Mouse (Mus musculus) hindbrain, embryonic 10.5 days (tissue): Measurements from ENCODE around the gene Crygd. TPM values are rescaled to one million over a fixed set of nuclear protein-coding genes. Genes with fewer than 3 reads are reported as not detected.
"Not testable (repeated sequence)": the region's sequence is repeated elsewhere in the genome, so short reads cannot be mapped to it uniquely, and the experiment has no call there.

Experiments used
- DNase-seq: peaks from one replicate; pipeline ENCODE4 v3.0.0-alpha.2; 2017; ENCODE audit warnings: low spot score
- H3K27ac ChIP-seq: fragments of 300-500 bp; sonication (generic); 2 replicates; pipeline ENCODE4 v1.5.1; 2016; ENCODE audit warnings: mild to moderate bottlenecking, moderate library complexity
- H3K27me3 ChIP-seq: fragments of 300-500 bp; sonication (generic); 2 replicates; pipeline ENCODE4 v1.6.1; 2016; ENCODE audit warnings: mild to moderate bottlenecking; ENCODE audit not compliant: poor library complexity, insufficient read depth, severe bottlenecking
- H3K36me3 ChIP-seq: fragments of 300-500 bp; sonication (generic); 2 replicates; pipeline ENCODE4 v1.6.1; 2016; ENCODE audit warnings: mild to moderate bottlenecking, moderate library complexity
- H3K4me1 ChIP-seq: fragments of 300-500 bp; sonication (generic); replicated peaks from 2 replicates; pipeline ENCODE4 v1.6.1; 2016; ENCODE audit warnings: mild to moderate bottlenecking
- H3K4me3 ChIP-seq: fragments of 300-500 bp; sonication (generic); 2 replicates; pipeline ENCODE4 v1.5.1; 2016; ENCODE audit warnings: mild to moderate bottlenecking, moderate library complexity
- H3K9me3 ChIP-seq: fragments of 300-500 bp; sonication (generic); 2 replicates; pipeline ENCODE4 v1.6.1; 2016; ENCODE audit warnings: mild to moderate bottlenecking, moderate library complexity
- WGBS: fragments of 180-500 bp; shearing (Covaris S2); methylation state at CpG from one replicate; pipeline ENCODE4 v1.1.7; 2016; 5-methylcytosine and 5-hydroxymethylcytosine counted together
- polyA plus RNA-seq: library from polyadenylated mRNA; unstranded; fragments of >200 nt; fragmentation: Nextera tagmentation; extraction: Ambion mirVana; gene quantifications from 2 replicates; pipeline ENCODE4 v1.2.1, GENCODE M21; 2016

Gene Crygd
- polyA plus RNA-seq, 1 experiment from 2014 or later, result not detected

DNA sequence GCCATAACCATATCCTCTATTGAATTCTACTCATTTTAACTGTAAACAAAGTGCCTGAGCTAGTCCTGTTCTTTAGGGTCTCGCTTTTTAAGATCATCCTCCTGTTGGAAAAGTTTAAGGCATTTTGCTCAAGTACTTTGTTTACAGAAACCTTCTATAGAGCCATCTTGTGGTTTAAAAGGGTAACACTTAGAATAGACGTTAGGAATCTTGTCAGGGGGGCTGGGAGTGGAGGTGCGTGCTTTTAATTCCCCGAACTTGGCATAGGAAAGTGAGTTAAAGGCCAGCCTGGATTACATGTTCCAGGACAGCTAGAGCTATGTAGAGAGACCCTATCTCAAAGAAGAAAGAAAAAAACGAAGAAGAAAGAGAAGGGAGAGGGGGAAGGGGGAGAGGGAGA, 12.4 kb upstream of the Crygd start:
- no peaks in the 10 kb centered on the region for H3K27me3 ChIP-seq
- DNase-seq, result no peak
- WGBS, result 27% methylated on average over 5 of the region's 5 CpGs
- H3K4me1 ChIP-seq, result no peaks in the 10 kb centered on the region; the same call in 1 of the 2 replicates
- H3K36me3 ChIP-seq, result no peaks in the 10 kb centered on the region
- no peak overlapping the region for H3K4me3 ChIP-seq
- no peak overlapping the region for H3K27ac ChIP-seq
- no peaks in the 10 kb centered on the region for H3K9me3 ChIP-seq

DNA sequence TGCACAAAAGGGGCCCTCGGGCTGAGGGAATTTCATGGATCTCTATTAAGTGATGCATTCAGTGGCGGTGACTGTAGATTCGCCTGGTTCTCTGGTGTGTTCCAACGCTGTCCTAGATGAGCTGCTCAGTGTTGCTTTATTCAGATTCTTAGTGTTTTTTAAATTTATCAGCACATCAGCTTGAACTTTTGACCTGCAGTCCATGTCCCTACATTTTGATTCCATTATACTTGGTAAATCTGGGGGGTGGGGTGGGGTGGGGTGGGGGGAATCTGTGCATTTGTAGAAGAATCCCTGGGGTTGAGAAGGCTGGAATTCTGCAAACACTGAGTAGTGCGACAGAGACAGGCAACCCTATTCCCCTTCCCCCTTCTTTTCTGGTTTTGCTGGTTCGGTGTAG, 10.3 kb upstream of the Crygd start, which contains the start of gene Crygc:
Gene Crygc, minus strand, starts transcription at position 101 of the 400 bp plus-strand sequence.
- Histone ChIP-seq H3K4me3 (no peak within 1 kb of the TSS), H3K27ac (no peak within 1 kb of the TSS), H3K4me1 (no peaks in the 10 kb centered on the region; the same call in 1 of the 2 replicates), H3K36me3 (no peaks in the 10 kb centered on the region), H3K9me3 (no peaks in the 10 kb centered on the region), H3K27me3 (no peaks in the 10 kb centered on the region)
- DNase-seq, result no peak
- WGBS, result 64% methylated on average over 6 of the region's 6 CpGs

DNA sequence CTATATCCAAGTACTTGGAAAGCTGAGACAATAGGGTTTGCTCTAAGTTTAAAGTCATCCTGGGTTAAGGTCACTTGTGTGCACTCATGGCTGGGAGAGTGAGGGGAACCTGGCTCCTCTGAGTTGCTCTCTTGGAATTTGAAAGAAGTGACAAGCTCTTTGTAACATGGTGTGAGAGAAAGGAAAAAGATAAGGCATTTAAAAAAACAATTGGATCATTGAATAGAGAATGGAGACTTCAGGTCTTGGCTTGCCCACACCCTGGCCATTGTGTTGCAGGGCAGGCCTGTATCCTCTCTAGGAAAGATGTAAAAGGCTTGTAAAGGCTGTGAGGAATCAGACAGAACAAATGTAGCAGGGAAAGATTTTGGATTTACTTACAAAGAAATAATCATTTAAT, 4.6 kb upstream of the Crygd start:
- no peak overlapping the region for H3K4me3 ChIP-seq
- no peaks in the 10 kb centered on the region for H3K36me3 ChIP-seq
- DNase-seq, result no peak
- no peaks in the 10 kb centered on the region for H3K9me3 ChIP-seq
- H3K27ac ChIP-seq, result no peak overlapping the region
- H3K27me3 ChIP-seq, result no peaks in the 10 kb centered on the region
- H3K4me1 ChIP-seq, result no peaks in the 10 kb centered on the region

DNA sequence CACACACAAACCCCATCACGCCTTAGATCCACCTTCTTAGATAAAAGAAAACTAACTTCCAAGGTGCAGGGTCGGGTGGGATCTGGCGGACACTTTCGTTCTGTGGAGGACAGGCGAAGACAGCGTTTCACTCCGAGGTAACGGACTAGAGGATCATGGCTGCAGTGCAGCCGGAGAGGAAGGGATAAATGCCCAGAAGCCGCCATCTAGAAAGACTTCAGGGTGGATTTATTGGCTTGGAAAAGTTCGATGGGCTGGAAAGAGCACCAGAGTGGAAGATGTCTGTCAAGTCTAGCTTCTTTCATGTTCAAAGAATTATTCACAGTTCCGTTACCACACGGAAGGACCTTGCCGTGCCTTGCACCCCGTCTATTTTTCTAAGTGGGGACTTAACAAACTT, 949 bp upstream of the Crygd start:
- no peaks in the 10 kb centered on the region for H3K36me3 ChIP-seq
- no peak overlapping the region for H3K27ac ChIP-seq
- DNase-seq, result no peak
- WGBS, result 88% methylated on average over 15 of the region's 15 CpGs
- no peaks in the 10 kb centered on the region for H3K9me3 ChIP-seq
- H3K4me1 ChIP-seq, result no peaks in the 10 kb centered on the region
- H3K27me3 ChIP-seq, result no peaks in the 10 kb centered on the region
- no peak overlapping the region for H3K4me3 ChIP-seq

DNA sequence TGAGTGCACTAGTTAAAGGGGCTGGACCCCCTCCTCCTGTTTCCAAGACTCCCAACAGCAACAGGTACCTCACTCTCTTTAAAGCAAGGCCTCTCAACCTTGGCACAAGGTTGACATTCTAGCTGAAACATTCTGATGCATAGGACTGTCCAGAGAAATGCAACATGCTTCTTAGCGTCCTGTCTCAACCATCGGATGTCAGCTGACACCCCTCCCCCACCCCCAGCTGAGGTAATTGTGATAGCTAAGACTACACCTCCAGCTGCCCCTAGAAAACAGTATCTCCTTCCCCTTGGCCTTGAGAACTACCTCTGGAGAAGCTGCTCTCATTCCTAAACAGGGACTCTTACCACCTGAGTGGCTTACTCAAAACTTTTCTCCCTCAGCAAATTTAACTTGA, 11.1 kb downstream of the Crygd start:
- 40% methylated on average over 2 of the region's 2 CpGs for WGBS
- Histone ChIP-seq H3K9me3 (no peaks in the 10 kb centered on the region), H3K27ac (no peak overlapping the region), H3K27me3 (peaks cover 6% of the 10 kb centered on the region; the same call in 1 of the 2 replicates), H3K4me1 (peaks cover 14% of the 10 kb centered on the region), H3K4me3 (no peak overlapping the region), H3K36me3 (no peaks in the 10 kb centered on the region)
- DNase-seq, result no peak

DNA sequence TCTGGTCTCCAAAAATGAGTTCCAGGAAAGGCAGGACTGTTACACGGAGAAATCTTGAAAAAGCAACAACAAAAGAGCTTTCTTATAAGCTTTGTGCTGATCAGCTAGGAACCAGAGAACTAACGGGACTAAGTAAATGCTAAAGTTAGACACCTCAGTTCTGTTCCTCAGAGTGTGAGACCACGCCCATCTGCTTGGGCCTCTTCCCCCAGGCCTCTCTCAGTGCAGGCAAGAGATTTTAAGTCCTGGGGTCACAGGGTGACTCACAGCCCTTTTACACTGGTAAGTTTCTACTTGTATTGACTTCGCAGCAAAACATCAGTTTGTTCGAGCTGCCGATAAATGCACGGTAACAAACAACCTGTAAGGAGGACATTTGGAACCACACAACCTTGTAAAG, 11.6 kb downstream of the Crygd start:
- 63% methylated on average over 7 of the region's 7 CpGs for WGBS
- no peak for DNase-seq
- H3K9me3 ChIP-seq, result no peaks in the 10 kb centered on the region
- H3K4me1 ChIP-seq, result peaks cover 14% of the 10 kb centered on the region
- H3K4me3 ChIP-seq, result no peak overlapping the region
- H3K27me3 ChIP-seq, result peaks cover 6% of the 10 kb centered on the region; the same call in 1 of the 2 replicates
- H3K36me3 ChIP-seq, result no peaks in the 10 kb centered on the region
- no peak overlapping the region for H3K27ac ChIP-seq

DNA sequence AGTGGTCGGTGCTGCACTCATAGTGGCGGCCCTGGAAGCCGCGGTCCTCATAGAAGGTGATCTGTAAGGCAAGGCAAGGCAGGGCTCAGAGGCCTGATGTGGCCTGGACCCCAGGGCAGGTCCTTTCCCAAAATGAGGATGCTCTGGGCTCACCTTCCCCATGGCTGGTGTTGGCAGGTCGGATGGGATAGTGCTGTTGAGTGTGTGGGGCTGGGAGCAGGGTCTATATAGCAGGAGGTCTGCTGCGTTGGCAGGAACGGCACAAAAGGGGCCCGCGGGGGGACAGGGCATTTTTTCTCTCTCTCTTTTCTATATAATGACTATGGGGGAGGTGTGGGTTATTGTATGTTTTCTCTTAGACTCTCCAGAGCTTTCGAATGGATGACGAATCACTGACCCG, 12.3 kb downstream of the Crygd start, which contains the start of gene Cryge:
Gene Cryge, minus strand, starts transcription at position 198 of the 400 bp plus-strand sequence.
- 52% methylated on average over 12 of the region's 12 CpGs for WGBS
- not testable (repeated sequence) for DNase-seq, H3K4me3 ChIP-seq, H3K27ac ChIP-seq, H3K36me3 ChIP-seq, H3K9me3 ChIP-seq, H3K27me3 ChIP-seq
- peaks cover 14% of the 10 kb centered on the region for H3K4me1 ChIP-seq

DNA sequence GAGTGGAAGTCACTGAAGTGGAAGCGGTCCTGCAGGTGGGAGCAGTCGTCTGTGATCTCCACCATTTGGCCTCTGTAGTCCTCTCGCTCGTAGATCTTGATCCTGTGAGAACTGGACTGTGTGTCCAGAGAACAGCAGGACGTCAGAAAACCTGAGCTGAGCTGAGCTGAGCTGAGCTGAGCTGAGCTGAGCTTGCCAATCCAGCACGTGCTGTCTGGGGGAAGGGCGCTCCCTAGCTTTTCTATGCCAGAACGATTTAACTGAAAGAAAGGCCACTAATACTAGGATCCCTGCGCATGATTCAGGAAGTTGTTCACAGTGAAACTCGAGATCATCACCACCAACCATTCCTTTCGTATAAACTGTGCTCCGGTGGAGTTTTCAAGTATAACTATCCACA, 14.5 kb downstream of the Crygd start:
- 56% methylated on average over 12 of the region's 12 CpGs for WGBS
- Histone ChIP-seq H3K4me3 (no peak overlapping the region), H3K4me1 (peaks cover 14% of the 10 kb centered on the region), H3K27ac (no peak overlapping the region), H3K9me3 (no peaks in the 10 kb centered on the region), H3K27me3 (peaks cover 6% of the 10 kb centered on the region; the same call in 1 of the 2 replicates), H3K36me3 (no peaks in the 10 kb centered on the region)
- DNase-seq, result no peak

DNA sequence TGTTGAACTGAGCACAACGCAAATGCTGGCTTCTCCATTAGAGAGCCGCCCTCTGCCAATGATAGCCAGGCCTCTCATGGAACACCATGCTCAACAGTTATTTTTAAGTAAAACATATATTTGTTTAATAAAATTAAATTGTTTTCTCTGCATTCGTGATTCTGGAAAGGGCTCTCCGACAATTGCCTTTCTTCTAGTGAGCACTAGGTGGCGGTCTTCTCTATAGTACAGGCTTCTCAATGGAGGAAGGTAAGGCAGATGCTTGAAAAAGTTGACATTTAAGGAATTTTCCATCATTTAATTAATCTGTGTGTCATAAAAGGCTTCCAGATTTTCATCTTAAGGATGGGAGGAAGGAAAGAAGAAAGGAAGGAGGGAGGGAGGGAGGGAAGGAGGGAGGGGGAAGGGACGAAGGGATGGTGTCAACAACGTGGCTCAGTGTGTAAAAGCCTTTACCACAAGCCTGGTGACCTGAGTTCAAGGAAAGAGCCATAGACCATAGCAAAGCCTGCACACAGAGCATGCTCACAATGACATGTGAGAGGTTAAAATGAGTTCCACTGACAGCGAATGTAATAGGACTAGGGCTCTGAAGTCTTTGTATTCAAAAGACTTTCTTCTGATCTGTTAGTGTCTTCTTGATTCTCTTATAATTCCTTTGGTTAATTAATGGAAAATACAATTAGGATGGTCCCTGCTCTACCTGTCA, 16.7 kb downstream of the Crygd start:
- H3K9me3 ChIP-seq, result no peaks in the 10 kb centered on the region
- DNase-seq, result no peak
- peaks cover 6% of the 10 kb centered on the region; the same call in 1 of the 2 replicates for H3K27me3 ChIP-seq
- WGBS, result 40% methylated on average over 8 of the region's 8 CpGs
- no peak overlapping the region for H3K27ac ChIP-seq
- no peak overlapping the region for H3K4me3 ChIP-seq
- no peaks in the 10 kb centered on the region for H3K36me3 ChIP-seq
- H3K4me1 ChIP-seq, result peaks cover 7% of the 10 kb centered on the region

DNA sequence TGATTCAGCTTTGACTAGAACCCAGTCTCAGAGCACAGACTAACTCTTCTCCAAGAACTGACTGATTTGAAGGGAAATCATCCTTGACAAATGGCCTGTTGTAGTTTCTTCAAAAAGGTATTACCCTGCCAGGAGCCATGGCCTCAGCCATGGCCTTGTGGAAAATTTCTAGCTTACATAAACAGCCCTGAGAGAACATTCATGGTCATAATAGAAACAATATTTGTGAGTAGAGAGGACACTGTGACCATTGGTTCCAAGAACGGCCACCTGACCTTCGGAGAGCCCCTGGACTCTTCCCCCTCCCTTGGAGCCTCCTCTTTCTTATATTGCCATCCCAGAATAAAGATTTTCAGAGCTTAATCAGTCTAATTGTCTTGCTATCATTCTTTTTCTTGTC, 19.8 kb downstream of the Crygd start:
- WGBS, result 80% methylated on average over 2 of the region's 2 CpGs
- H3K27me3 ChIP-seq, result no peaks in the 10 kb centered on the region

DNA sequence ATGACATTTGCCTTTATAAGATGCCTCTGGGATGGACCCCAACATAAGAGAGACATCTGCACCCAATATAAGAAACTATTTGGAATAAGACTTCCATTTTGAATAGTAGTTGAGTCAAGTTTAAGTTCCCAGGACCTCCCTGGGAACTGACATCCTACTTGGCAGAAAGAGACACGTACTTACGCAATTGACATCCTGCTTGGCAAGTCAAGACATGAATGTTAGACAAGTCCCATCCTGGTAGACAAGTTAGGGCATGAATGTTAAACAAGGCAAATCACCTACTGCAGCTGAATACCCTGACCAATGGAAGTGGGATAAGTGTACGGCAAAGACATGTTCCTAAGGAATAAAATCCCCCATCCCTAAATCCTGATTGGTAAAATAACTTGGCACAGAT, 21.4 kb downstream of the Crygd start:
- 95% methylated on average over 3 of the region's 3 CpGs for WGBS
- H3K4me1 ChIP-seq, result no peaks in the 10 kb centered on the region
- no peaks in the 10 kb centered on the region for H3K36me3 ChIP-seq
- H3K27ac ChIP-seq, result no peak overlapping the region
- H3K27me3 ChIP-seq, result no peaks in the 10 kb centered on the region
- H3K4me3 ChIP-seq, result no peak overlapping the region
- no peak for DNase-seq
- no peaks in the 10 kb centered on the region for H3K9me3 ChIP-seq

More for the DNA sequence above, 19.8 kb downstream of the Crygd start:
- no peaks in the 10 kb centered on the region for H3K36me3 ChIP-seq
- no peak overlapping the region for H3K27ac ChIP-seq
- DNase-seq, result no peak
- no peaks in the 10 kb centered on the region for H3K9me3 ChIP-seq
- no peaks in the 10 kb centered on the region for H3K4me1 ChIP-seq
- no peak overlapping the region for H3K4me3 ChIP-seq

DNA sequence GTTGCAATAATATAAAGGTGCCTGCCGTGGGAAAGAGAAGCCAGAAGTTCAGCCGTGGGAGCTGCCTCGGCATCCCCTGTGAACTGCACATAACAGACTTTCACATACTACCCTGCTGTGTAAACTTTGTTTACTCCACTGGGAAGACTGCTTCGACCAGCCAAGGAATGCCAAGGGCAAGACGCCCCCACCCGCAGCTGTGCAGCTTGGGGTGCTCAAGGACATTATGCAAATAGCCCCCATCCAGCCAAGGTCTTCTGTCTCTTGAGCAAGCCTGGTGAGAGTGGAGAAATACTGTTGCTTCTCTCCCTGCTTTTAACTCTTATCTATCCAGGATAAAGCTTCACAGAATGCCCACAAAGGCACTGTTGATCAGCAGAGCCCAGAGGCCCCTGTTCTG, 22.4 kb downstream of the Crygd start:
- Histone ChIP-seq H3K4me1 (no peaks in the 10 kb centered on the region), H3K27me3 (no peaks in the 10 kb centered on the region), H3K4me3 (no peak overlapping the region), H3K27ac (no peak overlapping the region), H3K9me3 (no peaks in the 10 kb centered on the region), H3K36me3 (no peaks in the 10 kb centered on the region)
- WGBS, result 84% methylated on average over 6 of the region's 6 CpGs
- DNase-seq, result no peak

DNA sequence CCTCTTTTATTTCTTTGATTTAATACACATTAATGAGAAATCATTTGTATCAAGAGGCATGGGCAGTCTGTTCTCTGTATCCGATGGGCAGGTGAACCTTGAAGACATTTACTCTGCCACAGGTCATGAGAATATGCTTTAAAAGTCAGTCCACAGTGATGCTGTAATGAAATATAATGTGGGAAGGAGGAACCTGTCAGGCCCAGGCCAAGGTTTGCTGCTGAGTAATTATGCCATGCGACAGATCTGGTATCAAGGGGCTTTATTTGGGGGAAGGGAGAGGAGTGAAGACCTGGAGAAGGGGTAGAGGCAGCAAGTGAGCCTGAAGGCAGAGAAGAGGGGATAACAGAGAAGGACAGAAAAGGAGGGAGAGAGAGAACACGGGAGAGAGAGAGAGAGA, 23.6 kb downstream of the Crygd start:
- 83% methylated on average over 3 of the region's 3 CpGs for WGBS
- Histone ChIP-seq H3K4me1 (no peaks in the 10 kb centered on the region), H3K36me3 (no peaks in the 10 kb centered on the region), H3K27me3 (no peaks in the 10 kb centered on the region), H3K27ac (no peak overlapping the region), H3K9me3 (no peaks in the 10 kb centered on the region), H3K4me3 (no peak overlapping the region)
- DNase-seq, result no peak

DNA sequence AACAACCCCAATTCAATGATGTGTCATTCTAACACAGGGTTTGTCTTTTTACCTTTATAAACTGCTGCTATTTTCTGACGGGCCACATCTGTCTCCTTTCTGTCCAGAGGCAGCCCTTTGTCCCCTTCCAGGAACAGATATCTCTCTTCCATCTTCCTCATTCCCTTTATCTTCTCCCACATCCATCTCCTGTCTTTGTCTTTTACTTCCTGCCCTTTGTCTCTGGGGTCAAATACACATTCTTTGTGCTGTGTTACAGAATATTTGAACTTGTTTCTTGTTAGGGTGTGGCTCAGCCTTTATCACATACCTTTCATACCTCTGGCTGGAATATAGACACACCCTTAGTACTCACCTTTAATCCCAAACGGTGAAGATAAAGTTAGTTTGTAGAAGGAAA, 25.7 kb downstream of the Crygd start:
- Histone ChIP-seq H3K9me3 (no peaks in the 10 kb centered on the region), H3K4me1 (no peaks in the 10 kb centered on the region), H3K4me3 (no peak overlapping the region), H3K27me3 (no peaks in the 10 kb centered on the region), H3K27ac (no peak overlapping the region), H3K36me3 (no peaks in the 10 kb centered on the region)
- no peak for DNase-seq
- WGBS, result 78% methylated on average over 2 of the region's 2 CpGs
